Mouse (Mus musculus): Measurements from ENCODE around the gene Ctsk. TPM values are rescaled to one million over a fixed set of nuclear protein-coding genes. Genes with fewer than 3 reads are reported as not detected.

Ctsk gene
- polyA plus RNA-seq, 1 experiment from 2014 or later = 1.8 TPM

DNA sequence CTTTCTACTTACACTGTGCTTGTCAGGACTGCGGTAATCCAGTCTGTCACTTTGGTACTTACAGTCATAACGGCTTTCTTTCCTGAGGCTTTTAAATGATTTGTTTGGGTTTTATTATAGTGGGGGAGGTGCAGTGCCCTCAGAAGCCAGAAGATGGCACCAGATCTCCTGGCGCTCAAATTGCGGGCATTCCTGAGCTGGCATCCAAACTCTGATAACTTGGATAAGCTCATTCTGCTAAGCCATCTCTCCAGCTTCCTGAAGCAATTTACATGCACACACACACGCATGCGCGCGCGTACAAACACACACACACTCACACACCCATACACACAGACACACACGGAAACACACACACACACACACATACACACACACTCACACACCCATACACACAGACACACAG is 18.4 kb downstream of the Ctsk start:
- H3K27ac ChIP-seq (ENCODE audit: low read depth, low read length) = peak overlapping the region; percentile 77
- no peaks in the 10 kb centered on the region for H3K27me3 ChIP-seq (replicated peaks; ENCODE audit: control insufficient read depth, insufficient read depth, low read length)
- no peaks in the 10 kb centered on the region for H3K9me3 ChIP-seq (ENCODE audit: control insufficient read depth, low read length)
- DNase-seq (ENCODE audit: low spot score) (peak; percentile 65), ATAC-seq (replicated peaks; ENCODE audit: low FRiP score) (peak; percentile 27)
- peaks cover 36% of the 10 kb centered on the region for H3K4me1 ChIP-seq (replicated peaks; ENCODE audit: control insufficient read depth, insufficient read depth, low read length)
- H3K36me3 ChIP-seq (ENCODE audit: control insufficient read depth, insufficient read depth, low read length) = no peaks in the 10 kb centered on the region
- H3K4me3 ChIP-seq (ENCODE audit: low read depth, low read length) = no peak overlapping the region
- 28% methylated on average over 10 of the region's 10 CpGs for WGBS
- peak overlapping the region; percentile 8; the same call in 1 of the 2 replicates for H3K9ac ChIP-seq (ENCODE audit: low read depth, low read length)
- H3K4me2 ChIP-seq = peak overlapping the region; percentile 52

DNA sequence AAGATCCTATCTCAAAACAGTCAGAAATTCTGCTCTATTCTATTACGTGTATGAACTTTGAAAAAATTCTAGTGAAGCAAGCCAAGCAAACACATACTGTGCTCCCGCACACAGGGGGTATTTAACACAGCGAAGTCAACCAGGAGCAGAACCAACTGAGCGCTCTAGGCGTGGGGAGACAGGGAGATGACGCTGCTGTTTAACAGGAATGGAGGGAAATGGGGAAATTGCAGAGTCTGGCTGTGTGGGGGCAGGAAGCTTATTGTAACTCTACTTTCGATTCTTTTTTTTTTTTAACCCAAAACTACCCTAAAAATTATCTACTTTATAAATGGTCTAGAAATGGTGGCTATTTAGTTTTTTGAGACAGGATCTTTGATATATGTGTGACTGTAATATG is 19.8 kb downstream of the Ctsk start:
- DNase-seq (ENCODE audit: low spot score) = no peak
- H3K27me3 ChIP-seq (replicated peaks; ENCODE audit: control insufficient read depth, insufficient read depth, low read length) = no peaks in the 10 kb centered on the region
- H3K27ac ChIP-seq (ENCODE audit: low read depth, low read length) = peak overlapping the region; percentile 61
- H3K9me3 ChIP-seq (ENCODE audit: control insufficient read depth, low read length) = no peaks in the 10 kb centered on the region
- H3K4me2 ChIP-seq = peak overlapping the region; percentile 21; the same call in 1 of the 2 replicates
- WGBS = 59% methylated on average over 7 of the region's 7 CpGs
- H3K36me3 ChIP-seq (ENCODE audit: control insufficient read depth, insufficient read depth, low read length) = no peaks in the 10 kb centered on the region
- H3K9ac ChIP-seq (ENCODE audit: low read depth, low read length) = peak overlapping the region; percentile 37; the same call in 1 of the 2 replicates
- H3K4me1 ChIP-seq (replicated peaks; ENCODE audit: control insufficient read depth, insufficient read depth, low read length) = peaks cover 42% of the 10 kb centered on the region
- ATAC-seq (replicated peaks; ENCODE audit: low FRiP score) = 0 out of 2 replicates have a peak, but pooled peaks have one; percentile 8
- H3K4me3 ChIP-seq (ENCODE audit: low read depth, low read length) = no peak overlapping the region

DNA sequence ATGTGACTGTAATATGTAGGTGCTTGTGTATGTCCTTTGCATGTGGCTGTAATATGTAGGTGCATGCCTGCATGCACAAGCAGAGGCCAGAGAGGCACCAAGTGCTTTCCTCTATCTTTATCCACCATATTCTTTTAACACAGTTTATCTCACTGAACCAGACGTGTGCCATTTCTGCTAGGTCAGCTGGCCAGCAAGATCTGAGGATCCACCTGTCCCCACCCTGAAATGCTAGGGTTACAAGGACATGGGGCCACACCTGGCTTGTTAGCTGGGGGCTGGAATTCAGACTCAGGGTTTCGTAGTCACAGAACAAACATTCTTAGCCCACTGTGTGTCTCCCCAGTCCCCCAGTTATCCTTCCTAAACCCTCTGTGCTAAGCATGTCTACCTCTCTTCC is 20.3 kb downstream of the Ctsk start:
- DNase-seq (ENCODE audit: low spot score) = peak; percentile 51
- Histone ChIP-seq H3K4me2 (peak overlapping the region; percentile 21), H3K4me1 (replicated peaks; ENCODE audit: control insufficient read depth, insufficient read depth, low read length) (peaks cover 42% of the 10 kb centered on the region), H3K27ac (ENCODE audit: low read depth, low read length) (peak overlapping the region; percentile 61), H3K9me3 (ENCODE audit: control insufficient read depth, low read length) (no peaks in the 10 kb centered on the region), H3K27me3 (replicated peaks; ENCODE audit: control insufficient read depth, insufficient read depth, low read length) (no peaks in the 10 kb centered on the region), H3K36me3 (ENCODE audit: control insufficient read depth, insufficient read depth, low read length) (no peaks in the 10 kb centered on the region), H3K4me3 (ENCODE audit: low read depth, low read length) (no peak overlapping the region), H3K9ac (ENCODE audit: low read depth, low read length) (peak overlapping the region; percentile 37; the same call in 1 of the 2 replicates)
- peak; percentile 84 for ATAC-seq (replicated peaks; ENCODE audit: low FRiP score)
- WGBS = 35% methylated on average over 2 of the region's 2 CpGs

DNA sequence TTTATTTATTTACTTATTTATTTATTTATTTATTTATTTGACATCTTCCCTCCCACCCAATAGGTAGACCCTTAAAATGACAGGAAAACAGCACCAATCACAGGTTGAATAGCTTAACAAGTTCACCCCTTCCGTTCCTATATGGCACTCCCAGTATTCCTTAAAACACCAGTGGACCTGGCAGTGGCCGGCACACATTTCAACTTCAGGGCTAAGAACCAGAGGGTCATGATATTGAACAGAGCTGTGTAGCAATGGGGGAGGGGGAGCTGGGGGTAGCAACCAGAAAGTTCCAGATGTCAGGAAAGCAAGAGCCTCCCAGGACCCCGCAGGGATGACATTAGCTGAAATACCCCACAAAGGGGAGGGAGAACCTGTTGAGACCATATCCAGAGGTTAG is 21.0 kb downstream of the Ctsk start:
- no peak overlapping the region for H3K9ac ChIP-seq (ENCODE audit: low read depth, low read length)
- DNase-seq (ENCODE audit: low spot score) (no peak), ATAC-seq (replicated peaks; ENCODE audit: low FRiP score) (no peak)
- no peaks in the 10 kb centered on the region for H3K36me3 ChIP-seq (ENCODE audit: control insufficient read depth, insufficient read depth, low read length)
- H3K9me3 ChIP-seq (ENCODE audit: control insufficient read depth, low read length) = no peaks in the 10 kb centered on the region
- peaks cover 42% of the 10 kb centered on the region for H3K4me1 ChIP-seq (replicated peaks; ENCODE audit: control insufficient read depth, insufficient read depth, low read length)
- no peak overlapping the region for H3K4me2 ChIP-seq
- H3K27me3 ChIP-seq (replicated peaks; ENCODE audit: control insufficient read depth, insufficient read depth, low read length) = no peaks in the 10 kb centered on the region
- peak overlapping the region; percentile 58 for H3K27ac ChIP-seq (ENCODE audit: low read depth, low read length)
- WGBS = 86% methylated on average over 3 of the region's 3 CpGs
- no peak overlapping the region for H3K4me3 ChIP-seq (ENCODE audit: low read depth, low read length)

DNA sequence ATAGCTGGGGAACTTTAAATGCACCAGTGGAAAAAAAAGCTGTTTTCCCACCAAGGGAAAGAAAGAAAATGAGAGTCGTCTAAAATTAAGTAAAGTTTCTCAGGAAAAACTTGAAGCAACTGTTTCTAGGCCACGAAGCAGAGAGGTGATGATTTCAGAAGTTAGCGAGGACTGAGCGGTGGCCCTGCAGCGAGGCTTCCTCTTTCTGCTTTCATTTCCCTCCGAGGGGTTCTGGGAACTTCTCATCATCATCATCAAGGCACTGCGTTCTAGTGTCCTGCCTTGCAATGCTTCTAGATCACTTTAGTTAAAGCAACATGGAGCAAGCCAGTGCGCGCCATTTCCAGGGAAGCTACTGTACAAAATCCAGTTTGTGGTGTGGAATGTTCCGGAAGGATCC is 22.1 kb downstream of the Ctsk start:
- ATAC-seq (replicated peaks; ENCODE audit: low FRiP score) (no peak), DNase-seq (ENCODE audit: low spot score) (no peak)
- Histone ChIP-seq H3K9ac (ENCODE audit: low read depth, low read length) (no peak overlapping the region), H3K4me2 (no peak overlapping the region), H3K4me3 (ENCODE audit: low read depth, low read length) (no peak overlapping the region), H3K36me3 (ENCODE audit: control insufficient read depth, insufficient read depth, low read length) (no peaks in the 10 kb centered on the region), H3K4me1 (replicated peaks; ENCODE audit: control insufficient read depth, insufficient read depth, low read length) (peaks cover 38% of the 10 kb centered on the region), H3K9me3 (ENCODE audit: control insufficient read depth, low read length) (no peaks in the 10 kb centered on the region), H3K27ac (ENCODE audit: low read depth, low read length) (peak overlapping the region; percentile 53), H3K27me3 (replicated peaks; ENCODE audit: control insufficient read depth, insufficient read depth, low read length) (no peaks in the 10 kb centered on the region)
- 65% methylated on average over 10 of the region's 10 CpGs for WGBS

DNA sequence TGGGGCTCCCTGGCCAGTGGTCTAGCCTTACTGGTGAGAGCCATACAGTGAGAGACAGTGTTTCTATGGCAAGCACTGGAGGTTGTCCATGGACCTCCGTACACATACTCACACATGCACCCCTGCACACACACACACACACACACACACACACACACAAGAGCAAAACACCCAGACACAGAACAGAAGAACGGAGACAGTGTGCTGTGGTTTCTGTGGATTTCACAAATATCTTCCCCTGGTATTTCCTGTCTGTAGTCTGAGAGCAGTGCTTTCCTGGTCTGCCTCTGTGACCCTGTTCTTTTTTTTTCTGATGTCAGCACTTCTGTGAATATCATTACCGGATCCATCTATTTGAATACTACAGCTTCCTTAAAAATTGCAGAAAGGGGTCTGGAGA is 24.6 kb downstream of the Ctsk start:
- ATAC-seq (replicated peaks; ENCODE audit: low FRiP score) (no peak), DNase-seq (ENCODE audit: low spot score) (no peak)
- Histone ChIP-seq H3K4me1 (replicated peaks; ENCODE audit: control insufficient read depth, insufficient read depth, low read length) (peaks cover 22% of the 10 kb centered on the region), H3K36me3 (ENCODE audit: control insufficient read depth, insufficient read depth, low read length) (no peaks in the 10 kb centered on the region), H3K9me3 (ENCODE audit: control insufficient read depth, low read length) (no peaks in the 10 kb centered on the region), H3K4me2 (no peak overlapping the region), H3K27ac (ENCODE audit: low read depth, low read length) (peak overlapping the region; percentile 58), H3K9ac (ENCODE audit: low read depth, low read length) (no peak overlapping the region), H3K4me3 (ENCODE audit: low read depth, low read length) (no peak overlapping the region), H3K27me3 (replicated peaks; ENCODE audit: control insufficient read depth, insufficient read depth, low read length) (no peaks in the 10 kb centered on the region)
- 38% methylated on average over 3 of the region's 3 CpGs for WGBS

DNA sequence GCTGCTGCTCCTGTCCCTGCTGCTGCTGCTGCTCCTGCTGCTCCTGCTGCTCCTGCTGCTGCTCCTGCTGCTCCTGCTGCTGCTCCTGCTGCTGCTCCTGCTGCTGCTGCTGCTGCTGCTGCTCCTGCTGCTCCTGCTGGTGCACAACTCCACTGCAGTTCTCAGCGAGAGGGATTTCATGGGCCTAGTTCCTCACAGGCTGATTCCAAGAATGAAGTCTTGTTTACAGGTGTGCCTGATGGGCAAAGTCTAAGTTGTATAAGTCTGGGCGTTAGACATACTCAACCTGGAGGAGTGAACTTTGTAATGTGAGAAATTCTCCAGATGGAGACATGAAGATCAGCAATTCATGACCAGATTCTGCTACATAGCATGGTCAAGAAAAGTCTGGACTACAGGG is 25.6 kb downstream of the Ctsk start:
- Histone ChIP-seq H3K36me3 (ENCODE audit: control insufficient read depth, insufficient read depth, low read length) (no peaks in the 10 kb centered on the region), H3K4me3 (ENCODE audit: low read depth, low read length) (no peak overlapping the region), H3K27ac (ENCODE audit: low read depth, low read length) (no peak overlapping the region), H3K9me3 (ENCODE audit: control insufficient read depth, low read length) (no peaks in the 10 kb centered on the region), H3K4me1 (replicated peaks; ENCODE audit: control insufficient read depth, insufficient read depth, low read length) (peaks cover 14% of the 10 kb centered on the region), H3K27me3 (replicated peaks; ENCODE audit: control insufficient read depth, insufficient read depth, low read length) (no peaks in the 10 kb centered on the region), H3K4me2 (no peak overlapping the region), H3K9ac (ENCODE audit: low read depth, low read length) (no peak overlapping the region)
- DNase-seq (ENCODE audit: low spot score) (no peak), ATAC-seq (replicated peaks; ENCODE audit: low FRiP score) (no peak)
- 64% methylated on average over 2 of the region's 2 CpGs for WGBS

DNA sequence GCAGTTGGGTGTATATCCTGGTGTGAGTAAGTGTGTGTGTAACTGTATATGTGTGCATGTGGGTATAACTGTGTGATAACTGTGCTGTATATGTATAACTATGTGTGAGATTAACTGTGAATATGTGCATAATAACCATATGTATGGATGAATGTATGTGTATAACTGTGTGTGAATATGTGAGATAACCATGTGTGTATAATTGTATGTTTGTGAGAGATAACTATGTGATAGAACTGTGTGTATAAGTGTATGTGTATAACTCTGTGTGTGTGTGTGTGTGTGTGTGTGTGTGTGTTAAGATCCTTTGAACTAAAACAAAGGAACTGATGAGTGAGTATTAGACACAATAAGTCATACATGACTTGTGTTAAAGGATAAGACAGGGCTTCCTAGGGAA is 27.1 kb downstream of the Ctsk start:
- H3K9me3 ChIP-seq (ENCODE audit: control insufficient read depth, low read length) = no peaks in the 10 kb centered on the region
- no peak overlapping the region for H3K4me3 ChIP-seq (ENCODE audit: low read depth, low read length)
- H3K4me2 ChIP-seq = no peak overlapping the region
- DNase-seq (ENCODE audit: low spot score) = no peak
- H3K9ac ChIP-seq (ENCODE audit: low read depth, low read length) = no peak overlapping the region
- peaks cover 7% of the 10 kb centered on the region; the same call in 1 of the 2 replicates for H3K4me1 ChIP-seq (replicated peaks; ENCODE audit: control insufficient read depth, insufficient read depth, low read length)
- no peak for ATAC-seq (replicated peaks; ENCODE audit: low FRiP score)
- no peak overlapping the region for H3K27ac ChIP-seq (ENCODE audit: low read depth, low read length)
- no peaks in the 10 kb centered on the region for H3K27me3 ChIP-seq (replicated peaks; ENCODE audit: control insufficient read depth, insufficient read depth, low read length)
- H3K36me3 ChIP-seq (ENCODE audit: control insufficient read depth, insufficient read depth, low read length) = no peaks in the 10 kb centered on the region

DNA sequence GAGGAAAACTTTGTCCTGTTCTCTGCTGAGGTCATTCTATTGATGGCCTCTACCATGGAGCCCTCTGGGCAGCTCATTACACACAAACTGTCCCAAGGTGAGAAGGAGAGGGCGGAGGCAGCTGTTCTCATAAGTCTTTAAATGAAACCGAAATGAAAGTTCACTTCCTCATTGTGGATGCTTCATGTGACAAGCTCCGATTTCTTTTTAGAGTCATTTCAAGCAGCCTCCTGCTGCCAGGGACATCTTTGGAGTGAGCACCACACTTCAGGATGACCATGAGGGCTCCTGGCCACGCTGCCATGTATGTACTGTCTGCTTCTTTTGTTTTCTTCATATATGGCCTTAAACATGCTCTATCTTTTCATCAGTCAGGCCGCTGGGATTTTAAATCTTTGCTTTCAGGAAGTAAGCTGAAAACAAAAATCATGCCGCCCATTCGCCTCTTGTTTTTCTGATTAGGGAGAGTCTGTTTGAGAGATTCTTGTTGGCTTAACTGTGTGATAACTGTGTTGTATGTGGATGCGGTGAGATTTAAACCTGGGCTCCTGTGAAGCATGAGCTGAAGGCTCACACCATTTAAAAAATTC is 27.7 kb downstream of the Ctsk start, which contains the start of gene Ctss:
Gene Ctss (plus strand): TSS at position 165 of the 590 bp plus-strand sequence.
- Histone ChIP-seq H3K36me3 (ENCODE audit: control insufficient read depth, insufficient read depth, low read length) (no peaks in the 10 kb centered on the region), H3K4me1 (replicated peaks; ENCODE audit: control insufficient read depth, insufficient read depth, low read length) (peaks cover 6% of the 10 kb centered on the region; the same call in 1 of the 2 replicates), H3K4me2 (no peak within 1 kb of the TSS), H3K9me3 (ENCODE audit: control insufficient read depth, low read length) (no peaks in the 10 kb centered on the region), H3K27ac (ENCODE audit: low read depth, low read length) (no peak within 1 kb of the TSS), H3K9ac (ENCODE audit: low read depth, low read length) (no peak within 1 kb of the TSS), H3K4me3 (ENCODE audit: low read depth, low read length) (no peak within 1 kb of the TSS), H3K27me3 (replicated peaks; ENCODE audit: control insufficient read depth, insufficient read depth, low read length) (no peaks in the 10 kb centered on the region)
- ATAC-seq (replicated peaks; ENCODE audit: low FRiP score) (no peak), DNase-seq (ENCODE audit: low spot score) (no peak)
- 75% methylated on average over 8 of the region's 8 CpGs for WGBS

Data from liver, embryonic 11.5 days (tissue).